Mouse (Mus musculus): Measurements from ENCODE around the gene Bmp2.

Bmp2 gene

DNA sequence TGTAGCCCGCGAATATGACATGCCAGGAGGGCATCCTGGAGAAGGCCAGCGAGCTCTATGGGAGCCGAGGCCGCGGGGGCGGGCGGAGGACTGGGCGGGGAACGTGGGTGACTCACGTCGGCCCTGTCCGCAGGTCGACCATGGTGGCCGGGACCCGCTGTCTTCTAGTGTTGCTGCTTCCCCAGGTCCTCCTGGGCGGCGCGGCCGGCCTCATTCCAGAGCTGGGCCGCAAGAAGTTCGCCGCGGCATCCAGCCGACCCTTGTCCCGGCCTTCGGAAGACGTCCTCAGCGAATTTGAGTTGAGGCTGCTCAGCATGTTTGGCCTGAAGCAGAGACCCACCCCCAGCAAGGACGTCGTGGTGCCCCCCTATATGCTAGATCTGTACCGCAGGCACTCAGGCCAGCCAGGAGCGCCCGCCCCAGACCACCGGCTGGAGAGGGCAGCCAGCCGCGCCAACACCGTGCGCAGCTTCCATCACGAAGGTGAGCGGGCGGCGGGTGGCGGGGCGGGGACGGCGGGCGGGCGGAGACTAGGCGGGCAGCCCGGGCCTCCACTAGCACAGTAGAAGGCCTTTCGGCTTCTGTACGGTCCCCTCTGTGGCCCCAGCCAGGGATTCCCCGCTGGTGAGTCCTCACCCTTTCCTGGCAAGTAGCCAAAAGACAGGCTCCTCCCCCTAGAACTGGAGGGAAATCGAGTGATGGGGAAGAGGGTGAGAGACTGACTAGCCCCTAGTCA is 2.5 kb downstream of the Bmp2 start:
- in situ Hi-C loops (cut with MboI; ENCODE audit: low pct_unique_long_range_greater_than_20kb in 1 of 2, low sequenced_read_pairs in 2 of 2, unreplicated experiment in 1 of 2) = no loop called here

DNA sequence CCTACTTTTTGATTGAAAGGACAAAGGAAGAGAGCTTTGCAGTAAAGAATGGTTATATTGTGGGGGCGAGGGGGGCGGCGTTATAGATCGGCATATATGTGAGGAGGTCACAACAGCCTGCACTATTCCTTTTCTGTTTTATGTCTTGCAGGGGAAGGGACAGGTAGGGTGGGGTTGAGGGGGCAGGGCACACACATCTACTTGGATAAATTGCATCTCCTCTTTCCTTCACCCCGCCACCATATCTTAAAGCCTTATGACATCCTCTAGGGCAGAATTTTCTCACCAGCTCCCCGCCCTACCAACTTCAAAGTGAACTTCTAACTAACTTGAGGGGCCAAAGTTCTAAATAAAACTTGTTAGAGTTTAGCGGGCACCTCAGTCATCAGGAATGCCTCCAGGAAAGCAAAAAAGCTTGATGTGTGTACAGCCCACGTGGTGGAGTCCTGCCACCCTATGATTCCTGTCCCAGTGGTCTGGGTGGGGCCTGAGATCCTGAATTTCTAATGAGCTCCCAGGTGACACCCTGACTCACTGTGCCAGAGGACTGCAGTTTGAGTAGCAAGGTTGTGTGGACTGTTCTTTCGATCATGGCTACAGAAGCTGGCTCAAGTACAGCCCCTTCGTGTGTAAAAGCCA is 12.4 kb downstream of the Bmp2 start:
- in situ Hi-C loops (cut with MboI; ENCODE audit: low pct_unique_long_range_greater_than_20kb in 1 of 2, low sequenced_read_pairs in 2 of 2, unreplicated experiment in 1 of 2) = no loop called here

DNA sequence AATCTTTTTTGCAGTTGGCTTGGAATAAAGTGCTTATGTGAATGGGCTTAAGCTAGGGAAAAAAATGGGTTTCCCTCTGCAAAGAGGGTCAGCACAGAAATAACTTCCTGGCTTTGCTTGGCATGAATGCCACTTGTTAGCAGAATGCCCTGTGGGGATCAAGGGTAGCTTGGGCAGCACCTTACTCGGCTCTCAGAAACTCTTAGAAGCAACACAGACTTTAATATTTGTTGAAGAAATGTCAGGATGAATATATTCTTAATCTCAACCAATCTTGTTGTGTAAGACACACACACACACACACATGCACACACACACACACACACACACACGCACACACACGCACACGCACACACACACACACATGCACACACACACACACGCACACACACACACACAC is 13.5 kb downstream of the Bmp2 start:
- in situ Hi-C loops (cut with MboI; ENCODE audit: low pct_unique_long_range_greater_than_20kb in 1 of 2, low sequenced_read_pairs in 2 of 2, unreplicated experiment in 1 of 2) = no loop called here

DNA sequence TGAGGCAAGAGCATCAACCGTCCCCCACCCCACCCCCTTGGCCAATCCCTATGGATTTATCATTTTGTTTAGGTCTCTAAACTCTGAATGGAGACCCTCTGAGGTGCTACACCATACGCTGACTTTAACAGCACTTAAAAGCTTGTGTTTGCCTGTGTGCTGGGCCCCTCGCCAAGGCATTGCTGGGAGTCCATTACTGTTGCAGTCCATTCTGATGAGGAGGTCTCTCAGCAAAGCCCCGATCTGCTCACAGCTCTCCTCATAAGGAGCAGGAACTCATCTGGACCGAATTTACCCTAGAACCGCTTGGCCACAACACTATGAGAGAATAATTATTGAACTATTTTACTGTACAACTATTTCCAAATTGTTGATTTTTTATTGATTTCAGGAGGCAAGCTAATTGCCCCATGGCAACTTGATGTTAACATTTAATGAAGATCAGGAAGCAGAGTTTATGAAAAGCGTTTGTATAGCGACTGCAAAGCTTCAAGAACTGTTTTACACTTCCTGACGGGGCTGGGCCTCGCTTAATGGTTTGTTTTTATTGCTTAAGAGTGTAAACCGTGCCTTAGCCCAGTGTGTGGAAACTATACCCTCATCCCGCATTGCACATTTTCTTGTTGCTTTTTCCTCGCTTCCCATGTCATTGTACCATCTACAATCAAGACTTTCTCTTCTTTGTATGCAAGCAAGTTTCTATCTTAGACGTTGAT is 14.2 kb downstream of the Bmp2 start:
- in situ Hi-C loops (cut with MboI; ENCODE audit: low pct_unique_long_range_greater_than_20kb in 1 of 2, low sequenced_read_pairs in 2 of 2, unreplicated experiment in 1 of 2) = no loop called here

DNA sequence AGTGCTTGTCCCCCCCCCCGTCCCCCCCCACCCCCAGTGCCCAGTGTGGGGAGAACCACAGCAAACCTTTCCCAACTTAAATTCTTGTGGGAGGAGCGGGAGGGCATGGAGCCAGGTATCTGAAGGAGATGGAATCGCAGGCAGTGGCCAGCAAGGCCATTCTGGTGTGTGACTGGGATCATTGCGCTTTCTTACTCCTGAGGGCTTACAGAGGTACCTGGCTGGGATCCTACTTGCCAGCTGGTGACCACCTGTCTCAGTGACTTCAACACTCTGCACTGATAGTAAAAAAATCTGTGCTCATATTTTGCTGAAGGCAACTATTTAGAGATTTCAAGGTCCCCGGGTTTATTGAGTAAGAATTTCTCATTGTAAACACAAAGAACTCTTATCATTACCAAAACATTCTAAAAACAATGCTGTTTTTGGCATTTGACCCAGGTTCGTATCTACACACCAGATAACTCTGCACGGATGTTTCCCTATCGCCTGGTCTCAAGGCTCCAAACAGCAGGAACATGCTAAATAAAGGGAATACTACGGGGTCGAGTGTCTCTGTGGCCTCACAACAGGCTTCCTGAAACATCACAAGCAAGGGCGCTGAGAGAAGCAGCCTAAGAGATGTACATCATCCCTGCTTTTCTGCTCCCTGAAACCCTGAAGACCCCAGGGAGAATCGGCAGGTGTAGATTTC is 39.8 kb downstream of the Bmp2 start:
- in situ Hi-C loops (cut with MboI; ENCODE audit: low pct_unique_long_range_greater_than_20kb in 1 of 2, low sequenced_read_pairs in 2 of 2, unreplicated experiment in 1 of 2) = no loop called here
